Mouse (Mus musculus) cerebellum, adult 2 months (tissue): ENCODE results near the gene Fam155a.

Source experiments
- CTCF ChIP-seq: fragments of 200-500 bp; IDR thresholded peaks from 2 replicates; pipeline ENCODE4 v1.5.1; 2011; ENCODE audit warnings: low read depth, mild to moderate bottlenecking, control low read depth, low read length, moderate library complexity, borderline replicate concordance; ENCODE audit not compliant: insufficient read depth
- POLR2A ChIP-seq: fragments of 200-500 bp; IDR thresholded peaks from 2 replicates; pipeline ENCODE4 v1.6.1; 2011; ENCODE audit warnings: low read length, control low read depth, borderline replicate concordance; ENCODE audit not compliant: insufficient read depth

DNA sequence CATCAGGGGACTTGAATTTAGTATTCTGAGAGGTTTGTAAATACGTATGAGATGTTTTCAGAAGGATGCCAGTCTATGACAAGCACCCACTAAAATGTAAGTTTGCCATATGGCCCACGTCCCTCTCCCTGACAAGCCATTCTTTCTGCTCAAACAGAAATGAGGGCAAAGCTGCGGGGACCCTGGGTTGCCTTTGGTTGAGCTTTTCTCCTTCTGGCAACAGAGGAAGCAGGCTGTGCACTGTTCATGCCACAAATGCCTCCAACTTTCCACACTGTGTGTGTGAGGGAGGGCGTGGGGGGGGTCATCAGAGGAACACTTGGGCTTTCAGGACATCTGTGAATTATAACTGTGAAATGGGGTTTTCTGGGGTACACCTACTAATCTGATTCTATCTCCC, 426.8 kb downstream of the Fam155a start:
- no peak for TF ChIP-seq POLR2A
- TF ChIP-seq CTCF = no peak
